Mouse (Mus musculus) heart, adult 2 months (tissue): ENCODE results near the gene Fastk. TPM values are rescaled to one million over a fixed set of nuclear protein-coding genes. Genes with fewer than 3 reads are reported as not detected.

Experiments
- DNase-seq, 2 experiments: peaks; one replicate each; pipeline ENCODE4 v3.0.0; 2021
- H3K27ac ChIP-seq: fragments of 200-600 bp; 2 replicates; pipeline ENCODE4 v1.8.1; 2022
- H3K27me3 ChIP-seq: fragments of 200-500 bp; 2 replicates; pipeline ENCODE4 v1.6.1; 2012; ENCODE audit warnings: mild to moderate bottlenecking, low read length, inconsistent platforms, mixed read lengths; ENCODE audit not compliant: control insufficient read depth, insufficient read depth
- H3K36me3 ChIP-seq: fragments of 200-500 bp; 2 replicates; pipeline ENCODE4 v1.6.1; 2012; ENCODE audit warnings: low read length, inconsistent platforms; ENCODE audit not compliant: control insufficient read depth, insufficient read depth
- H3K4me1 ChIP-seq: fragments of 200-500 bp; 2 replicates; pipeline ENCODE4 v1.6.1; 2011; ENCODE audit warnings: low read length; ENCODE audit not compliant: control insufficient read depth, insufficient read depth
- H3K4me3 ChIP-seq: fragments of 200-600 bp; 2 replicates; pipeline ENCODE4 v1.8.1; 2022
- H3K79me2 ChIP-seq: fragments of 200-500 bp; replicated peaks from 2 replicates; pipeline ENCODE4 v1.6.1; 2012; ENCODE audit warnings: mild to moderate bottlenecking, inconsistent platforms, low read length, moderate library complexity, mixed read lengths; ENCODE audit not compliant: control insufficient read depth, insufficient read depth
- H3K9ac ChIP-seq: fragments of 200-500 bp; 2 replicates; pipeline ENCODE4 v1.6.1; 2012; ENCODE audit warnings: low read depth, mild to moderate bottlenecking, control low read depth, inconsistent platforms, low read length, mixed read lengths
- CTCF ChIP-seq: fragments of 200-600 bp; IDR thresholded peaks from 2 replicates; pipeline ENCODE4 v1.8.1; 2022; ENCODE audit warnings: antibody characterized with exemption, mild to moderate bottlenecking, moderate library complexity
- EP300 ChIP-seq: fragments of 200-500 bp; IDR thresholded peaks from 2 replicates; pipeline ENCODE4 v1.6.1; 2011; ENCODE audit warnings: low read depth, low read length, control low read depth; ENCODE audit not compliant: insufficient read depth
- POLR2A ChIP-seq: fragments of 200-500 bp; IDR thresholded peaks from 2 replicates; pipeline ENCODE4 v1.6.1; 2011; ENCODE audit warnings: mild to moderate bottlenecking, low read depth, low read length, control low read depth; ENCODE audit not compliant: insufficient read depth
- WGBS: fragments of 180-500 bp; shearing (Covaris S2); methylation state at CpG from one replicate; pipeline ENCODE4 v1.1.7; 2018; 5-methylcytosine and 5-hydroxymethylcytosine counted together
- intact Hi-C: fragments of 180-260 bp; cut with DNase I; formaldehyde crosslinking; loops from one replicate; pipeline ENCODE4 v1.15.1; 2025
- polyA plus RNA-seq: library from polyadenylated mRNA; depleted of rRNA; stranded (reverse); fragments of >200 nt; gene quantifications from 2 replicates; pipeline ENCODE4 v1.2.3, GENCODE M21; 2012
- total RNA-seq, 2 experiments: library from RNA; stranded (reverse); gene quantifications; 2 replicates each; pipeline ENCODE4 v1.2.3; 2021

The Fastk gene
- total and polyA plus RNA-seq, 3 experiments = 287 to 613 (median 328) TPM

DNA sequence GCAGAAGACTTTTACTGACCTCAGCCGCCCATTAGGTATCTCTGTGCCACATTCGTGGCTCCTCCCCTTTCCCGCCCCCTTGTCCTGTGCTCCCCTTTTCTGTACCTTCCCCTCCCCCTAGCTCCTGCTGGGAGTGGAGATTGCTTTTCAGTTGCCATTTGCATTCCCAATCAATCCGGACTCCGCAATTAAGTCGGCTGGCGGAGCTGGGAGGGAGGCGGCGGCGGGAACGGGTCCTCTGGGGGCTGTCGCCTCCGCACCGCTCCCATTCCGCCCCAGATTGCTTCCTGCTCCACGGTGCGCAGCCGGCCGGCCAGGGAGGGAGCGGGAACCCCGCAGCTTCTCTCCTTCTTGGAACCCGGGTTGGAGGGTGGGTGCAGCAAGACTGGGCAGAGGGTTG, 39.9 kb upstream of the Fastk start:
- no peak for TF ChIP-seq CTCF
- no peak for TF ChIP-seq POLR2A
- TF ChIP-seq EP300 = no peak
- Histone ChIP-seq H3K4me3 (no peak overlapping the region), H3K27ac (no peak overlapping the region), H3K4me1 (peaks cover 3% of the 10 kb centered on the region), H3K36me3 (no peaks in the 10 kb centered on the region), H3K27me3 (no peaks in the 10 kb centered on the region), H3K9ac (no peak overlapping the region), H3K79me2 (no peaks in the 10 kb centered on the region)
- WGBS = 76% methylated on average over 22 of the region's 22 CpGs
- no peak for DNase-seq
- intact Hi-C loops = loop anchor here (5.0 kb wide), 1 partner anchor 68 kb away; no protein-coding TSS in a partner anchor

DNA sequence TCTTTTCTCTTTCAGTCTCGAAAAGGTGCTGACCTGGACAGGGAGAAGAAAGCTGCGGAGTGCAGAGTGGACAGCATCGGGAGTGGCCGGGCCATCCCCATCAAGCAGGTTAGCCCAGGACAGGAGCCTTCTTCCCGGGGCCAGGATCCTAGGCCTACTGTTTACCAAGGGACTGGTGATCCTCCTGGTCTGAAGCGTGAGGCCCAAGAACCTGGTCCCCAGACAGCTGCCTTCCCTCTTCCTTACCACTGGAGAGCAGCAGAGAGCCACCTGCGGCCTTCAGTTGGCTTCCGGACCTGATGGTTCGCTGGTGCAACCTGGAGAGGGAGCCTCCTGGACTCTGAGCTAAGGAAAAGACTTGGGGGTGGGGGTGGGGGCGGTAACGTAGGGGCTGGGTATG, 38.2 kb upstream of the Fastk start:
- H3K9ac ChIP-seq = no peak overlapping the region
- no peak overlapping the region for H3K4me3 ChIP-seq
- peak; percentile 45 to 46 for DNase-seq
- intact Hi-C loops = no loop called here
- H3K27ac ChIP-seq = no peak overlapping the region
- TF ChIP-seq EP300 = 0 out of 2 replicates have a peak, but pooled peaks have one; percentile 49
- no peak for TF ChIP-seq POLR2A
- peak; percentile 77 for TF ChIP-seq CTCF
- no peaks in the 10 kb centered on the region for H3K79me2 ChIP-seq
- peaks cover 3% of the 10 kb centered on the region for H3K4me1 ChIP-seq
- H3K27me3 ChIP-seq = no peaks in the 10 kb centered on the region
- 45% methylated on average over 11 of the region's 11 CpGs for WGBS
- H3K36me3 ChIP-seq = no peaks in the 10 kb centered on the region

DNA sequence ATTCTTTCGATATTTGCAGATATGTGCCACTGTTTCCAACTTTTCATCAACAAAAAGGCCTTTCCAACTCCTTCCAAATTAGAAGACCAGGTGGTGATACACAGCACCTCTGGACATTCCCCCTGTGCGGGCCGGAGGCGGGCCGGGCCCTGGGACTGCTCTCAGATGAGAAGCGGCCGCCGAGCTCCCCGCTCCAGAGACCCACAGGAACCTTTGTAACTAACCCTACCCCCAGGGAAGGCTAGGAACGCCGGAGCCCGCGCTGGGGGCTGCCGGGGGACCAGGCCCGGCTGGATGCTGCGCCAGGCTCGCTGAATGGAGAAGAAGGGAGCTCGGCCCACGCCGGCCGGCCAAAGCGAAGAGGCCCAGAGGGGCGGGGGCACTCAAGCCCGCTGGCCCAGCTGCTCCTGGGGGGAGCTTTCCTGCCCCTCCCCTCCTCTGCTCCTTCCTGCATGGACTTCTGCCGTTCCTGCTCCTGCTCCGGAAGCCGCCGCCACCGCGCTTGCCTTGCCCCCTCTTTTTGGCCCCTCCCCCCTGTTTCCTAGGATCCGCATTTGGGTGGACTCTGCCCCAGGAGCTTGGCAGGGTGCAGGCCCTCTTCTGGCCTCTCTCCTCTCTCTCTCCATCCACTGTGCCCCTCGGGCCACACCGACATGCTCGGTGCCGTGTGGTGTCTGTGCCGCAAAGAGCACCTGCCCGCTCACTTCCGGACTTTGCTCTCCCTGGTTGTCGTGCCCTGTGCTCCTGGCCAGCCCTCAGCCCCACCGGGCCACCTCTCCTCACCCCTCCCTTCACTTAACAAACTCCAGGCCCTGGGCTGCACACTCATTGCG, 37.4 kb upstream of the Fastk start:
- H3K36me3 ChIP-seq = no peaks in the 10 kb centered on the region
- no peak for DNase-seq
- no peak for TF ChIP-seq EP300
- no peak for TF ChIP-seq POLR2A
- no peak for TF ChIP-seq CTCF
- intact Hi-C loops = no loop called here
- no peak overlapping the region for H3K4me3 ChIP-seq
- no peaks in the 10 kb centered on the region for H3K27me3 ChIP-seq
- H3K9ac ChIP-seq = no peak overlapping the region
- H3K4me1 ChIP-seq = peaks cover 3% of the 10 kb centered on the region
- H3K79me2 ChIP-seq = no peaks in the 10 kb centered on the region
- 71% methylated on average over 35 of the region's 41 CpGs for WGBS
- H3K27ac ChIP-seq = no peak overlapping the region

DNA sequence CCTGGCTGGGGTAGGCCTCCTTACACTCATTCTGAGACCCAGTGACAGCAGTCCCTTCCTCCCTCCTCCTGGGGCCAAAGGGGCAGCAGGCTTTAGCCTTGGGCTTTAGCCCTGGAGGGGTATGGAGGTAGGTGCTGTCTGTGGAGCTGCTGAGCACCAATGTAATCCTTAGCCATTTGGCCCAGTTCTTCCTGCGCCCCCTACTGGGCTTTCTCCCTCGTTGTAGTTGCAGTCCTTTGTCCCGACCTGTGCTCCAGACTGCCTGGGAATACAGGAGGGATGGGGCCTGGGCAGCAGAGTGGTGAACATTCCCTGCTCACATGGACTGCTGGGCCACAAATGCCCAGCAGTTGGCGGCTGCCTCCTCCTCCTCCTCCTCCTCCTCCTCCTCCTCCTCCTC, 36.6 kb upstream of the Fastk start:
- WGBS = 23% methylated on average over 4 of the region's 4 CpGs
- no peaks in the 10 kb centered on the region for H3K36me3 ChIP-seq
- no peak overlapping the region for H3K4me3 ChIP-seq
- no peaks in the 10 kb centered on the region for H3K27me3 ChIP-seq
- TF ChIP-seq EP300 (no peak), CTCF (peak; percentile 74)
- H3K9ac ChIP-seq = no peak overlapping the region
- H3K79me2 ChIP-seq = no peaks in the 10 kb centered on the region
- peak; percentile 49 to 63 for DNase-seq
- peaks cover 3% of the 10 kb centered on the region for H3K4me1 ChIP-seq
- intact Hi-C loops = no loop called here
- no peak overlapping the region for H3K27ac ChIP-seq

DNA sequence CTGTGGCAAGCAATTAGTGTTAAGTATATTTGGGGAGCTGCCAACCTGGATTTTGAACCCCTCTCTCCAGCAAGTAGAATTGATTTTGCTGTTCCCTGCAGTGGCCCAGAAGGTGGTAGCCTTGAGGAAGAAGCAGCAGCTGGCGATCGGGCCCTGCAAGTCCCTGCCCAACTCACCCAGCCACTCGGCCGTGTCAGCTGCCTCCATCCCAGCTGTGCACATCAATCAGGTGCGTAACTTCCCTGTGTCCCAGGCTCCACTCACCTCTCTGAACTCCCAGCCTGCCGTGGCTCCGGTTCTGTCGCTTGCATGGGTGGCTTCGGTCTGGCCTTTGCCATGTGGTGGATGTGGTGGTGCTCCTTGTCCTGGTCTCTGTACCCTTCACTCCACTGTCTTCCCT, 32.8 kb upstream of the Fastk start:
- Histone ChIP-seq H3K27ac (no peak overlapping the region), H3K9ac (no peak overlapping the region), H3K36me3 (no peaks in the 10 kb centered on the region), H3K79me2 (no peaks in the 10 kb centered on the region; the same call in none of the 2 replicates), H3K4me3 (no peak overlapping the region), H3K4me1 (peaks cover 8% of the 10 kb centered on the region), H3K27me3 (no peaks in the 10 kb centered on the region)
- intact Hi-C loops = no loop called here
- TF ChIP-seq POLR2A (no peak), CTCF (no peak), EP300 (no peak)
- 94% methylated on average over 9 of the region's 9 CpGs for WGBS
- no peak for DNase-seq

DNA sequence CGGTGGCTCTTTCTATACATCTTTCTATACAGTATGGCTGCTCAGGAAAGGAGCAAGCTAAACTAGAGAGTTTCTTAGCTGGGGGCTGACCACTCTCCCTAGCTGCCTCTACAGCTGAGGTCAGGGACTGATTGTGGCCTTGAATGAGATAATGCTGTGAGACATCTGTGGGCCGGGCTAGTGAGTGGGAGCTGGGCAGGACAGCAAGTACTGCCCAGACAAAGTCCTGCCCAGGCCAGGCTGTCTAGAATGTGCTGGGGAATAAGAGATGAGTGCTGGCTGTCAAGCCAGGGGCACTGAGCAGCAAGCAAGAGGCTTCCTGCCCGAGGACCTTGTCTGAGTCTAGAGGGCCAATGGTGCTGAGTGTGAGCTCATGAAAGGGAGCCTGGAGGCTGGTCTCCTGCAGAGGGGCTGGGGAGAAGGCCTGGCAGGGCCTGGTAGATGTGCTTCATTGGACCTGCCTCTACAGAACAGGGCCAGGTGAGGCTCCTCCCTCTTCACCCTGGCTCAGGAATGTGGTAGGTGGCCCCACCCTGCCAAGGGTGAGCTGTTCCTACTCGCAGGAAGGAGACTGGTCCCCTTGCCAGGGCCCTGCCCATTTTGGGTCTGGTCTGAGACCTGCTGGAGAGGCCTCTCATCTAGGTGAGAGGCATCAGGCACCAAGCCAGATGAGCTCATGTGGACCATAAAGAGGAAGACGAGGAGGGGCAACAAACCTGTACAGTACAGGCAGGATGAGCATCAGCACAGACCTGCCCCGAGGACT, 30.6 kb upstream of the Fastk start:
- 54% methylated on average over 6 of the region's 6 CpGs for WGBS
- TF ChIP-seq POLR2A = no peak
- no peak for TF ChIP-seq CTCF
- TF ChIP-seq EP300 = no peak

More for the DNA sequence above, 30.6 kb upstream of the Fastk start:
- Histone ChIP-seq H3K9ac (no peak overlapping the region), H3K36me3 (no peaks in the 10 kb centered on the region), H3K79me2 (peaks cover 4% of the 10 kb centered on the region), H3K4me3 (peak overlapping the region; percentile 53), H3K27ac (no peak overlapping the region), H3K27me3 (no peaks in the 10 kb centered on the region), H3K4me1 (peaks cover 8% of the 10 kb centered on the region)
- intact Hi-C loops = no loop called here
- DNase-seq = peak in 1 of 2 experiments; percentile 49
